Mouse (Mus musculus) intestine, embryonic 16.5 days (tissue): ENCODE results near the gene Klhl35. TPM values are rescaled to one million over a fixed set of nuclear protein-coding genes. Genes with fewer than 3 reads are reported as not detected.

Experiments used
- ATAC-seq: fragments of 200-750 bp; cut with Nextera tagmentation; 2 replicates; pipeline ENCODE4 v1.8.0; 2017; ENCODE audit warnings: moderate TSS enrichment, moderate library complexity
- H3K27ac ChIP-seq: fragments of 300-500 bp; sonication (generic); 2 replicates; pipeline ENCODE4 v1.5.1; 2014; ENCODE audit warnings: mild to moderate bottlenecking, low read length
- H3K27me3 ChIP-seq: fragments of 300-500 bp; sonication (generic); replicated peaks from 2 replicates; pipeline ENCODE4 v1.6.1; 2014; ENCODE audit warnings: low read length, control low read depth, mixed read lengths; ENCODE audit not compliant: control insufficient read depth, insufficient read depth
- H3K36me3 ChIP-seq: fragments of 300-500 bp; sonication (generic); 2 replicates; pipeline ENCODE4 v1.6.1; 2014; ENCODE audit warnings: low read length, control low read depth; ENCODE audit not compliant: control insufficient read depth, insufficient read depth
- H3K4me1 ChIP-seq: fragments of 300-500 bp; sonication (generic); 2 replicates; pipeline ENCODE4 v1.6.1; 2014; ENCODE audit warnings: low read length, control low read depth, mixed read lengths; ENCODE audit not compliant: control insufficient read depth, insufficient read depth
- H3K4me2 ChIP-seq: fragments of 300-500 bp; sonication (generic); 2 replicates; pipeline ENCODE4 v1.6.1; 2014; ENCODE audit warnings: low read depth, low read length, control low read depth
- H3K4me3 ChIP-seq: fragments of 300-500 bp; sonication (generic); 2 replicates; pipeline ENCODE4 v1.5.1; 2014; ENCODE audit warnings: mild to moderate bottlenecking, low read length
- H3K9ac ChIP-seq: fragments of 300-500 bp; sonication (generic); 2 replicates; pipeline ENCODE4 v1.6.1; 2014; ENCODE audit warnings: low read depth, low read length
- H3K9me3 ChIP-seq: fragments of 300-500 bp; sonication (generic); 2 replicates; pipeline ENCODE4 v1.6.1; 2016; ENCODE audit warnings: low read length, control low read depth; ENCODE audit not compliant: control insufficient read depth
- WGBS: fragments of 180-500 bp; shearing (Covaris S2); extraction: QIAGEN DNeasy Blood & Tissue Kit; methylation state at CpG from one replicate; pipeline ENCODE4 v1.1.7; 2014; 5-methylcytosine and 5-hydroxymethylcytosine counted together
- polyA plus RNA-seq: library from polyadenylated mRNA; unstranded; fragments of >200 nt; fragmentation: Nextera tagmentation; extraction: Ambion mirVana; gene quantifications from 2 replicates; pipeline ENCODE4 v1.2.1, GENCODE M21; 2015

The Klhl35 gene
- polyA plus RNA-seq = 0.15 and 0.17 TPM in 2 replicates

DNA sequence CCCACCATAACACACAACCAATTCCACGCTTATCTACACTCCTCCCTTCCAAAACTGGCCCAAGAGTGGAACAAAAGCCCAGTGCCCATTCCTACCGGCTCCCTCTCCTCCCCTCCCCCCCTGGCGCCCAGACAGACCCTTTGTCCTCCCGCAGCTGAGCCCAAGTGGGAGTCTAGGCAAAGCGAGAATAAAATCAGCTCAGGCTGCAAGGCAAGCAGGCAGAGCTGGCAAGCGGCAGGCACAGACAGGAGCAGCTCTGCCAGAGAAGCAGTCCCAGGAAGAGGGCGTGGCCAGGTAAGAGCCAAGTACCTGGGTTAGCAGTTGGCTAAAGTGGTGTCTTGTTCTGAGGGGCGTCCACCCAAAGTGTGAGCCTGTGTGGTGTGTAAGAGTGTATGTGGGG lies at the start of gene Klhl35:
Gene Klhl35, plus strand, starts transcription at position 194 of the 400 bp plus-strand sequence.
- H3K9ac ChIP-seq = peak within 1 kb of the TSS; percentile 30; the same call in 1 of the 2 replicates
- 31% methylated on average over 8 of the region's 8 CpGs for WGBS
- ATAC-seq = no peak
- no peaks in the 10 kb centered on the region for H3K36me3 ChIP-seq
- H3K27ac ChIP-seq = no peak within 1 kb of the TSS
- no peak within 1 kb of the TSS for H3K4me3 ChIP-seq
- 0 out of 2 replicates have a peak within 1 kb of the TSS, but pooled peaks have one; percentile 10 for H3K4me2 ChIP-seq
- peaks cover 11% of the 10 kb centered on the region; the same call in 1 of the 2 replicates for H3K4me1 ChIP-seq
- no peaks in the 10 kb centered on the region for H3K27me3 ChIP-seq
- H3K9me3 ChIP-seq = peaks cover 4% of the 10 kb centered on the region; the same call in 1 of the 2 replicates

DNA sequence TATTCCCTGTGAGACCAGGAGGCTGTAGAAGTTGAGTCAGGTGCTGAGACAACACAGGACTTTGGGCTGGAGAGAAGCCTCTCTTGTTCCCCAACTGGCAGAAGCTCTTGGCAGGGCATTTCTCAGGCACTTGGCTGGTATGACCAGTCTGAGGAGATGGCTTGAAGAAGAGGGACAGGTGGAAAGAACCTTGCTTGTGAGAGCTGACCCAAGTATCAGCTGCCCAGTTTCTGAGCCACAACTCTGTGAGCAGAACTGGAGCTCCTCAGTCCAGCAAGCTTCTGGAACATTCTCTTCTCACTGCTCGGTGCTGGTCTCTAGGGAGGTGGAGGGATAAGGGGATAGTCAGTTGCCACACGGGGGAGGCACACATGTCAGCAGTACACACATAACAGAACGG lies 46.5 kb upstream of the Klhl35 start:
- Histone ChIP-seq H3K9ac (no peak overlapping the region), H3K4me1 (peaks cover 21% of the 10 kb centered on the region), H3K27ac (no peak overlapping the region), H3K36me3 (no peaks in the 10 kb centered on the region), H3K9me3 (no peaks in the 10 kb centered on the region), H3K4me3 (no peak overlapping the region), H3K27me3 (no peaks in the 10 kb centered on the region), H3K4me2 (no peak overlapping the region)
- 75% methylated on average over 3 of the region's 3 CpGs for WGBS
- no peak for ATAC-seq

DNA sequence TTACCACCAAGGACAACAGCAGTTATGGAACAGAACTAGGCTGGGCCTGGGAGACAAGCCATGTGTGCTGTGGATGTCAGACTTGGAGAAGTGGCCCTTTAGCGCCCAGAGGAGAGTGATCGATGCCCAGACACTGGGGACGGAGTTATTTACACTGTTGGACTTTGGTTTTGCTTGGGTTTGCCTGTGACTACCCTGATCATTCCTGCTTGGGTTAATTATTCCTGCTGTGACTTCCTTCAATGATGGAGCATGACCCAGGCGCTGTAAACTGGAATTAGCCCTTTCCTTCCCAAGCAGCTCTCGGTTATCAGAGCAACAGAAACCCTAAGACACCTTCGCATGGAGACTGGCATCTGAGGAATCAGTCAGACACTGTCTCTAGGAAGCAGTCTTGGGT lies 44.8 kb upstream of the Klhl35 start:
- H3K9ac ChIP-seq = 0 out of 2 replicates have a peak overlapping the region, but pooled peaks have one; percentile 1
- peak overlapping the region; percentile 85 for H3K27ac ChIP-seq
- H3K4me1 ChIP-seq = peaks cover 31% of the 10 kb centered on the region
- peak; percentile 88 for ATAC-seq
- no peak overlapping the region for H3K4me3 ChIP-seq
- H3K4me2 ChIP-seq = no peak overlapping the region
- H3K9me3 ChIP-seq = no peaks in the 10 kb centered on the region
- H3K36me3 ChIP-seq = no peaks in the 10 kb centered on the region
- WGBS = 55% methylated on average over 6 of the region's 6 CpGs
- H3K27me3 ChIP-seq = no peaks in the 10 kb centered on the region

DNA sequence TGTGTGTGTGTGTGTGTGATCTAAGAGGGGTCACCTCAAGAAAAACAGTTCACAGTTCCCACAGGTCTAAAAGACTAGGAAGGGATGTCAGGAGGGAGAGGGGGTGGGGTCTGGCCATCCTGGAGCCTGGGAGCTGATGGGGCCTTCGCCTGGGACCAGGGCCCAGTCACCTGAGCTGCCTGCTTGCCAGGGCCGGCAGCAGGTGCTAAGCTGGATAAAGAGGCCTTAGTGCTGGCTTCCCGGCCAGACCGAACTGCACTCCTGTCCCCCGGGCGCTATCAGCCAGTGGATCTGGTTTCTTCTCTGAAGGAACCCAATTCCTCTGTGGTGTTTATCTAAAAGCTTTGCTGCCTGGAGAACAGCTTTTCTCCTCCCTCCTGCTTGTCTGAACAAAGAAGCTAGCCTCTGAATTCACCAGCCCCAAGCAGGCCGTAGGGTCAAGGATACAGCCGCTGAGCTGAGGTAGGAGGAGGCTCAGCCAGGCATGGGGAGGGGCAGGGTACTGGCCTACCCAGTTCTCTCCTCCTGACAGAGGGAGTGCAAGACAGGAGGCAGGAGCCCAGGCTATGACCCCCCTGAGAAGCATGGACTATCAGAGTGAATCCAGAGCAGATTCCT lies 41.2 kb upstream of the Klhl35 start:
- WGBS = 24% methylated on average over 8 of the region's 8 CpGs
- Histone ChIP-seq H3K4me1 (peaks cover 33% of the 10 kb centered on the region), H3K27ac (peak overlapping the region; percentile 53; the same call in 1 of the 2 replicates), H3K27me3 (no peaks in the 10 kb centered on the region), H3K36me3 (no peaks in the 10 kb centered on the region), H3K9me3 (no peaks in the 10 kb centered on the region), H3K4me2 (no peak overlapping the region), H3K4me3 (no peak overlapping the region), H3K9ac (peak overlapping the region; percentile 38)
- ATAC-seq = no peak; the same call in 1 of the 2 replicates

DNA sequence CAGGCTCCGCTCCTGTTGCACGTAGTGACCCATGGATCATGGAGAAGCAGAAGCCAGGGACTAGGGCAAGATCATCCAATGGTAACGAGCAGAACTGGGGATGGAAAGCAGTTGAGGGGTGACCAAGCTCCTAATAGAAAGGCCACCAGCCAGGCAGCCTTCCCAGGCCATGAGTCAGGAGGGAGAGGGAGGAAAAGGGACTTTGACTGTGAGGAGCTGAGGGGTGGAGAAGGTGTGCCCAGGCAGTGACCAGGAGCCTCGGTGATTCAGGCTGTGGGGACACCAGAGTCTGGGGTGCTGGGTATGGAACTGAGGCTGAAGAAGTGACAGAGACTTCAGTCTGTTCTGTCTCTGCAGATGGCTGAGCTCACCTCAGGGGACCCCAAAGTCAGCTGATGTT lies 40.1 kb upstream of the Klhl35 start:
- 82% methylated on average over 4 of the region's 4 CpGs for WGBS
- H3K27ac ChIP-seq = no peak overlapping the region
- no peak overlapping the region for H3K4me3 ChIP-seq
- H3K9ac ChIP-seq = peak overlapping the region; percentile 21; the same call in 1 of the 2 replicates
- no peaks in the 10 kb centered on the region for H3K27me3 ChIP-seq
- H3K9me3 ChIP-seq = no peaks in the 10 kb centered on the region
- H3K36me3 ChIP-seq = no peaks in the 10 kb centered on the region
- no peak overlapping the region for H3K4me2 ChIP-seq
- peaks cover 24% of the 10 kb centered on the region for H3K4me1 ChIP-seq
- no peak for ATAC-seq

DNA sequence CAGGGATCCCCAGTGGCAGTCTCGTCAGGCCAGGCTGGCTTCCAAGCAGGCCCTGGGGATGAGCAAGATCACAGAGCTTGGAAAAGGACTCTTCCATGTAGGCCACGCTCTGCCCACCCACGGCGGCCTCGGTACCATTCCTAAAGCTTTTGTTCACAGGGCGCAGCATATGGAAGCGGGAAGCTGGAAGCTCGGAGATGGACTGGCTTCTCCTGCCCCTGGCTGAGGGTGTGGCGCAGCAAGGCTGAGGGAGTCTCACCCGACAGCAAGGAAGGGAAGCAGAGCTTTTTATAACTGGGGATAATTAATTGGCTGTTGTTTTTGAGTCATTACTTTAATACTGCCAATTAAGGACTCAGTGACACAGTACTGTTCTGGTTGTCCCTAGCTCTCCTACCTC lies 38.8 kb upstream of the Klhl35 start:
- no peak for ATAC-seq

DNA sequence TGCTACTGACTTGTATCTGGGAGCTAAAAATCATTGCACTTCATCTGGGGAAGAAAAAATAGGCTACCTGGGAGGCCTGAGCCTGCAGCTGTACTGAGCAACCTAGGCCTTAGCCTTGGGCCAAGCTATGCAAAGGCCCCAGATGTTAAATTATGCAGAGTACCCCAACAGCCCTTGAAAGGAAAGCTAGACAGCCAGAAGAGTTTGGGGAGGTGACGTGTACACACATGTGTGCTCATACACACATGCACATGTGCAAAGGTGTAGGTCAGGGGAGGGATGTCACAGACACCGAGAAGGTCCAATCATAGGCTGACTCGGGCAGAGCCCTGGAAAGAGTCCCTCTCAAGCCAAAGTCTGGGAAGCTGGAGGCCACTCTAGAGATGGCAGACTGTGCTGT lies 37.8 kb upstream of the Klhl35 start:
- no peak overlapping the region for H3K9ac ChIP-seq
- H3K4me3 ChIP-seq = no peak overlapping the region
- 89% methylated on average over 3 of the region's 3 CpGs for WGBS

More for the DNA sequence above, 38.8 kb upstream of the Klhl35 start:
- no peaks in the 10 kb centered on the region for H3K27me3 ChIP-seq
- no peak overlapping the region for H3K27ac ChIP-seq
- no peak overlapping the region for H3K4me2 ChIP-seq
- H3K4me3 ChIP-seq = no peak overlapping the region
- no peaks in the 10 kb centered on the region for H3K9me3 ChIP-seq
- H3K36me3 ChIP-seq = no peaks in the 10 kb centered on the region
- 69% methylated on average over 10 of the region's 10 CpGs for WGBS
- peaks cover 18% of the 10 kb centered on the region for H3K4me1 ChIP-seq
- no peak overlapping the region for H3K9ac ChIP-seq

DNA sequence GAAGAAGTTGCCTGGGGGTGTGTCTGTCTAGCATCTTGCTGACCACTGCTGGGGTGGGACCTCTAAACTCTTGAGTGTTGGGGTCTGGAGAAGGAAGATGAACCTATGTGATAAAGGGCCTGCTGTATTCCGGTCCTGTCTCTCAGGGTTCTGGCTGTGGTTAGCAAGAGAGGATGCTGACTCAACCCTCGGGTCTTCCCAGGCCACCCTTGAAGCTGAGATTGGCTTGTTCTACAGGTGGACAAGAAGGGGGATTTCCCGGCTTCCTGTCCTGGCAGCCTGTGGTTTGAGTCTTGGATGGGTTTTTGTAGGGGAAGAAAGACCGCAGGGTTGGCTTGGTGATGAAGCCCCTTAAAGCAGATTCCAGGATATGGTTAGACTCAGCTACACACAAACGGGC lies 37.0 kb upstream of the Klhl35 start:
- H3K27me3 ChIP-seq = no peaks in the 10 kb centered on the region
- no peak overlapping the region for H3K4me2 ChIP-seq
- H3K9me3 ChIP-seq = no peaks in the 10 kb centered on the region
- H3K27ac ChIP-seq = no peak overlapping the region
- H3K36me3 ChIP-seq = no peaks in the 10 kb centered on the region
- peaks cover 18% of the 10 kb centered on the region for H3K4me1 ChIP-seq
- 83% methylated on average over 5 of the region's 5 CpGs for whole genome bisulfite sequencing
- no peak for ATAC-seq
- no peak overlapping the region for H3K4me3 ChIP-seq
- H3K9ac ChIP-seq = no peak overlapping the region

More for the DNA sequence above, 37.8 kb upstream of the Klhl35 start:
- ATAC-seq = no peak
- H3K4me2 ChIP-seq = no peak overlapping the region
- H3K9me3 ChIP-seq = no peaks in the 10 kb centered on the region
- H3K4me1 ChIP-seq = peaks cover 18% of the 10 kb centered on the region
- H3K27ac ChIP-seq = no peak overlapping the region
- no peaks in the 10 kb centered on the region for H3K36me3 ChIP-seq
- no peaks in the 10 kb centered on the region for H3K27me3 ChIP-seq

DNA sequence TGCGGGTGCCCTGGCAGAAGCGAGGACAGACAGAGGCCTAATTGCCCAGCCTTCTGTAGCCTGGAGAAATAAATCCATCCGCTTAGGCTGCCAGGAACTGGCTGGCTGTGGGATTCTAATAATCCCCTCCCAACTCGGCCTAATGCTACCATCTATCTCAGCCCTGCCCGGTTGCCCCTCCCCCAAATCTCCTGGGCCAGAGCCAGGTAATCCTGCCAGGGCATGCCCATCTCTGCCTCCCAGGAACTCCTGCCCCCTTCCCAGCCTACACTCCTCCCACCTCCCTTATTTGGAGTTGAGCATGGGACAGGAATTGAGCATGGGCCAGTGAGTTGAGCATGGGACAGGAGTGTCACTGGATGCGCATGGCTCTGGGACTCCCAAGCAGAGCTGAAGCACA lies 36.0 kb upstream of the Klhl35 start:
- Histone ChIP-seq H3K9me3 (no peaks in the 10 kb centered on the region), H3K9ac (no peak overlapping the region), H3K27me3 (no peaks in the 10 kb centered on the region), H3K4me1 (peaks cover 15% of the 10 kb centered on the region), H3K36me3 (no peaks in the 10 kb centered on the region), H3K4me2 (no peak overlapping the region), H3K27ac (0 out of 2 replicates have a peak overlapping the region, but pooled peaks have one; percentile 21), H3K4me3 (no peak overlapping the region)
- no peak for ATAC-seq
- 61% methylated on average over 6 of the region's 6 CpGs for WGBS
